Mouse (Mus musculus) Muller cell, postnatal 12 days (primary cell): ENCODE data around the gene Mark2.
A peak's percentile ranks its signal among the peaks of the same experiment; 100 is the strongest.

Source experiments
- DNase-seq: peaks from one replicate; pipeline ENCODE4 v3.0.0-alpha.2; 2015; ENCODE audit errors: inconsistent ontology term

Mark2 gene

GRCm38 (mm10) chr19:7334049-7334448 is 7.6 kb downstream of the Mark2 start:
- no peak for DNase-seq

DNA sequence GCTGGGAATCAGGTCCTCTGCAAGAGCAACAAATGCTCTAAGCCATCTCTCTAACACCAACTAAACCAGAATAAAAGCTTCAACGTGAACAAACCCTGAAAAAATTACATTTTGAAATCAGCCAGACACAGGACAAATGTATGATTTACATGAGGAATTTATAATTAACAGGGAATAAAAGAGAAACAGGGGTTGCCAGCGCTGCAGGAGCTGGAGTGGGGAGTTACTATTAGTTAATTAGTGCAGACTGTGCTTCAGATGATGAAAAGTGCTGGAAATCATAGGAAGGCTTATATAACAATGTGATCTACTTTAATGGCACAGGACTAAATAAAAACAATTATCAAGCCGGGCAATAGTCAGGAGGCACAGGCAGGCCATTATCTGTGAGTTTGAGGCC is 20.3 kb downstream of the Mark2 start:
- peak; percentile 17 for DNase-seq

DNA sequence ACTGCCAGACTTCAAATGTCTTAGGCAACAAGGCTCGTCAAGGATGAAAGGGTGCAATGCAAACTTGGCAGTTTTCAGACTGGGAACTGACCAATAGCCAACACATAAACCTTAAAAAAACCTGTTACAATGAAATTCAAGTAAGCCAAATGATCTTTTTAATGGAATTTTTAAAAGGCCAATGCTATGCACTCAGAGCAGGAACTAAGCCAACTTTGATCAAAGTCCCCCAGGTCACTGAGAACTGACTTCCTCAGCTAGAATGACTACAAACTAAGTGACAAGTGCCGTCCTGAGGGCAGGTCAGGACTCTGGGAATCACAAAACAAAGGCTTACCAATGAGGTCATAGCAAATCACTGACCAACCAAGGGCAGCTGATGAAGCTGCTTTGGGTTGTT is 21.5 kb downstream of the Mark2 start:
- peak; percentile 32 for DNase-seq

GRCm38 (mm10) chr19:7317716-7318115 is 23.9 kb downstream of the Mark2 start:
- no peak for DNase-seq

- DNase-seq, result no peak
These were observed 24.8 kb downstream of the Mark2 start for GRCm38 (mm10) chr19:7316822-7317221.

DNA sequence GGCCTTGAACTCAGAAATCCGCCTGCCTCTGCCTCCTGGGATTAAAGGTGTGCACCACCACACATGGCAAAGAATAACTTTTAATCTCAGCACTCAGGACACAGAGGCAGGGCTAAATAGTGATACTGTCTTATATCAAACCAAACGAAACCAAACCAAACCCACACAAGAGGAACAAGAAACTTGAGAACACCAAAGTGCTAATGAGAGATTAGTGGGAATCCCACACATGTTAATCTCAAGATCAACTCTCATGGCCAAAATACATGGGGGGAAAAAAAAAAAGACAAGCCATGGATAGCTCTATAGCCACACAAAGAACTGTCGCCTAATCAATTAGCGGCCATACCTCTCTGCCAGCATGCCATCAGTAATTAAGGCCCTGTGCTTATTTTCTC is 26.1 kb downstream of the Mark2 start:
- DNase-seq, result no peak

GRCm38 (mm10) chr19:7314976-7315586 is 26.6 kb downstream of the Mark2 start:
- no peak for DNase-seq

- DNase-seq, result no peak
These were observed 28.0 kb downstream of the Mark2 start for GRCm38 (mm10) chr19:7313660-7314059.

- no peak for DNase-seq
These were observed 30.4 kb downstream of the Mark2 start for GRCm38 (mm10) chr19:7311306-7311705.

DNA sequence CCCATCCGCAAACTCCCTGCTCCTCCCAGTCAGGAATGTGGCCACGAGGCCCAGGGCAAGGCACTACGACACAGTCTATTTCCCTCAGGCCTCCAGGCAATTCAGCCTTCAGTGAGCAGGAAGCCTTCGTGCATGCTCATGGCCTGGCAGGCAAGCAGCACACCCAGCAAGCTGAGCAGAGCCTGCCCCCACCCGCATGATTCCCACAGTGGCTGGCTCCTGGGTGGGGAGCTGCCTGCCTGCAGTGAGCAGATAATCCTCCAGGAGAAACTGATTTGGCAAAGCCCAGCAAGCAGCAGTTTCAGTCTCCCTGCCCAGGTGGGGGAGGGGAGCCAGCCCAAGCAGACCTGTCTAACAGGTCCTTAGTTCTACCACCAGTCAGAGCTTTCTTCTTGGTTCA is 31.0 kb downstream of the Mark2 start:
- peak; percentile 63 for DNase-seq

DNA sequence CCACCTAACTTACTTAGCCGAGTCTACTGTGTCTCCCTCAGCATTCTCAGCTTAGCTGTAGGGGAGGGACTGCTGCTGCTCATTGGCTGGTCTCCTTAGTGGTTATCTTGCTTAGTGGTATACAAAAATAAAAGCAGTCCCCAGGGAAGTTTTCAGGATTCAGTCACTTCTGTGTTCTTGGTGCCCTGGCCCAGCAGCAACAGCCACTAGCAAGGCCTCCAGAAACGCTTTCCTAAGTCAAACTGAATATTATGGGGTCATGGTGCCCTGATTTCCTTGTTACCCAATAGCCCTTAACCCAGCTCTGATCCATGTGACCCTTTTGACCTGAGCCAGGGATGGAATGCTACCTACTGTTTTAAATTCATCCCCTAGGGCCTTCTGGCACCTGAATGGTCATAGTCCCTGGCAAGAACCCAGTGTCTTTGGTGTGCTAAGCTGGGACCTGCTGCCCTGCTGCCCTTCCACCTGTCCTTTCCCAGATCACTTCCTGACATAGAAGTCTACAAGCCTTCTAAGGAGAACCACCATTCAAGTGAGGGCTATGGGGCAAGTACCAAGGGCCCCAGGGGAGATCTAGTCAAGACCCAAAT is 31.8 kb downstream of the Mark2 start:
- DNase-seq, result no peak

DNA sequence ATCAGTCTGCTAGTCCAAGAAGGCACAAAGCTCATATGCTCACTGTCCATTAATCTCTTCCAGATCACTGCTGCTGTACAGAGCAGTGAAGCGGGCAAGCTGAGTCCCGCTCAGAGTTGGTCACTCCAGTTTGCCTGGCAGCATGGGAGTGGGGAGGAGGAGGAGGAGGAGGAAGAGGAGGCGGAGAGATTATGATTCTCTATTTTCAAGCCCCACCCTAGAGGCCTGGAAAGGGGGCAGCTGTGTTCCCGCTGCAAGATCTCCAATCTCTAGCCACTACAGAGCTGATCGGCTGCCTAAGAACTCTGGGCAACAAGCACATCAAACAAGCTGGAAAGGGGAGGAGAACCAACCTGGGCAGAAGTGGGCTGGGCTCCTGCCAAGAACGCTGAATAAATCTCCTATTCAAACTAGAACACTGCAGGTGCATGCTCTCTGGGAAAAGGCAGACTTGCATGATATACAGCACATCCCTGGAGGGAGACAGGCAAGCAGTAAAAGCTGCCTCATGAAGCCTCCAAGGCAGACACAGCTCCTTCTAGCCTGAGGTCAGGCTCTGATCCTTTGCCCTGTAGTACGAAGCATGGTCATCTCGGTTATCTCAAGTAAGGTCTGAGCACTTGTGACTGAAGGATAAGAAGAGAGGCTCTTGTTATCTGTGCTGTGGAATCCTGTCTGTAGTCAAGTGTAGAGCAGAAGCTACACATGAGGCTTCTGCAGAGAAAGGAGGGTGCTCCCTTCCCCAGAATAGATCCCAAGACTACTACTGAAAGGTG is 33.5 kb downstream of the Mark2 start:
- no peak for DNase-seq

DNA sequence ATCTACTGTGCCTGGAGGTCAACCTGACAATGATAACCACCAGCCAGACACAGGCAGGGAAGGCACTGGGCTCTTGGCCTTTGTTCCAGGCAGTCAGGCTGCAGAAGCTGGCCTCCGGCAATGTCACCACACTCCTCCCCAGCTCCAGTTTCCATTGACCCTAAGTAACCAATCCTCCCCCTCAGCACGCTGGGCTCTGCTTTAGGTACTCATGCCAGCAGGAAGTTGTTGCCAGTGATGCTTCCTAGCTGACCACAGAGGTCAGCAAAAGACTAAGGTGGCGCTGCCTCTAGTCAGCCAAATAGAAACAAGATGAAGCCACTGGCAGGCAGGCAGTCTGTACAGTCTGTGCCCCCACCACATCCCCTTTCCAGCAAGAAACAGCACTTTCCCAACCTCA is 34.7 kb downstream of the Mark2 start:
- peak; percentile 77 for DNase-seq

GRCm38 (mm10) chr19:7305380-7306310 is 36.0 kb downstream of the Mark2 start:
- DNase-seq, result no peak

GRCm38 (mm10) chr19:7304801-7305200 is 36.9 kb downstream of the Mark2 start:
- DNase-seq, result no peak

GRCm38 (mm10) chr19:7303796-7304195 is 37.9 kb downstream of the Mark2 start:
- no peak for DNase-seq

GRCm38 (mm10) chr19:7302493-7302797 is 39.2 kb downstream of the Mark2 start:
- DNase-seq, result no peak

DNA sequence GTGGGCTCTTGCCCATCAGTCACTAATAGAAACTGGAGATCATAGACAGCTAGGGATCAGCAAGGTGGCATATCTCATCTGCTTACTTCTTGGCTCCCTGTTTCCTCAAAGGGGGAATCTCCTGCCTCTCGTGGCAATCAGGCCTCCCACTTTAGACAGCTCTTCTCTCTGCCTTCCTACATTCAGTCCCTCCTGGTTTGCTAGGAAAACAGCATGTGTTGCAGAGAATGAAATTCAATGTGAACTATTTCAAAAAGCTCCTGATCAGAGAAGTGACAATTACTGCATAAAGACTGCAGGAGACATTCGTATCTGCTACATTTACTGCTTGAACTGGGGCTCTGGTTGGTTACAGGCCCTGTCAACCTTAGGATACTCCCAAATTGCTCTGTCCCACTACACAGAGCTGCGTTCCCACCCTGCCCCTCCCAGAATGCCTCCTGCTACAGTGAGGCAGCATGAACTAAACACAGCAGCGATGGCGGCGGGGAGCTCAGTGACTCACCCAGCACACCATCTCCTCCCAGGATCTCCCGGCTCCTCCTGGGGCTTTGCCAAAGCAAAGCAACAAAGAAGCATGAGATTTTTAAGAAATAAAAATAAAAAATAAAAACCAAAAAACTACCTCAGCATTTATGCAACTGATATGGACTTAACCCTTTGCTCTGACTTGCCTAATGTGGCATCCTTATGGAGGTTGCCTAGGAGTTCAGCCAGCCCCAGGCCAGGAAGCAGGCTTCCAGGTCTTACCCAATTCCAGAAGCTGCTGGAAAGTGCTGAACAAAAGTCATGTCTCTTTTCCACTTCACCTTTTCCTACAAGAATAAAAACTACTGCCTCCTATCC is 39.8 kb downstream of the Mark2 start:
- DNase-seq, result peak; percentile 66

- DNase-seq, result no peak
These were observed 41.6 kb downstream of the Mark2 start for GRCm38 (mm10) chr19:7300078-7300477.

GRCm38 (mm10) chr19:7299052-7299451 is 42.6 kb downstream of the Mark2 start:
- DNase-seq, result no peak

DNA sequence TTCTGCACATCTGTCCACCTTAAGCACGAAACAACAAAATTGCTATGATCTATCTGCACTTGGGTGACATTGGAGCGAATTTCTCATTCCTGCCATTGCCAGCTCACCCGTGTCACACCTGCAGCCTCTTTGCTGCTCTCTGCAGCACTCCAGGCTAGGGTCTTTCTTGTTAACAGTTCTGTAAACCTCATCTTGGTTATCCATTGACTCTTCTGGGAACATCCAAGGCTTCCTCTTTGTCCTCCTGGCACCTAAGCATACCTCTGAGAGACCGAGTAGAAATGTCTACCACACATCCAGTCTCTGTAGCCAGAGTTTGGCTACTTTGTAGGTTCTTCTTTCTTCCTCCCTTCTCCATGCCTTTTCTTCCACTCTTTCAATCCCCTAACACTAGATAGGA is 45.7 kb downstream of the Mark2 start:
- DNase-seq, result no peak
